Mouse (Mus musculus): Measurements from ENCODE around the gene Gm43191.

DNA sequence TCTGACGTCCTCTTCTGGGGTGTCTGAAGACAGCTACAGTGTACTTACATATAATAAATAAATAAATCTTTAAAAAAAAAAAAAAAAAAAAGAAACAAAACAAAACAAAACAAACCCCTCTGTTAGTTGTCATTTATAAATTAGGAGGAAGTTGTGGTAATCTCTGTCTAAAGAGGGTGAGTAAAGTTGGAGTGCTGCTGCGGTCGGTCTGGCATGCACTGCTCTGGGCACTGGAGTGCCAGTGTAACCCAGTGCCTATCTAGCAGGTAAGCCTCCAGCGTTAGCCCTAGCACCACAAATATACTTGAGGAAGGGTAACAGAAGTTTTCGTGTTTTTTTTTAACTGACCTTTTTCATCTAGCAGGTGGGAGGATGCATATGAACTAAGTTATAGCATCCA, 80.1 kb downstream of the Gm43191 start:
- TF ChIP-seq CTCF (IDR thresholded peaks at IDR 0.05; ENCODE audit: insufficient read depth, low read length), result no peak
- no peak for TF ChIP-seq POLR2A (IDR thresholded peaks at IDR 0.05; ENCODE audit: borderline replicate concordance, extremely low read depth, low read depth, low read length)

Measured in lung, adult 2 months (tissue).